Comparison of ENCODE assay signal across 27 mouse cellular contexts in the genomic region with DNA sequence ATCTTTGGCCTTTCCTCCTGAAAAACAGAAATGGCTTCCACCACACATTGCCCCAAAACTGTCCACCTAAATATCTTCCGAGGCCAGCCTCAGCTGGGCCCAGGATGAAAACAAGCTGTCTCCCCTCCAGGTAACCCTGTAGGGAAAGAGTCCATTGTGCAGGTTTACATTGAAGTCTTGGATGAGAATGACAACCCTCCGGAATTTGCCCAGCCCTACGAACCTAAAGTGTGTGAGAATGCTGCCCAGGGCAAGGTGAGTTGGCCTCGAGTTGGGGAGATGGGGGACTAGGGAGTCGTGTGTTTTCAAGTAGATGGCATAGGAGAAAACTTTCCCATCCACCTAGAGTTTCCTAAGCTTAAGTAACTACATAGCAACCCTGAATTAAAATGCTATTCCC. TPM values are rescaled to one million over a fixed set of nuclear protein-coding genes. Genes with fewer than 3 reads are reported as not detected.
DNase-seq lines count a peak whose midpoint lies in the region; ATAC-seq and TF ChIP-seq lines count a peak whose summit lies in the region.
"Had no signal": no experiment of that assay in that cellular context is flagged by ENCODE, and none has a peak within 500 bp of the region (broad histone marks: within the 10 kb centered on the region; RNA-seq: fewer than 3 reads in every experiment).

No protein-coding gene starts in this region.

- H3K4me1 ChIP-seq in intestine, embryonic 14.5 days (replicated peaks; ENCODE audit: control insufficient read depth, insufficient read depth, low read length) = no peaks in the 10 kb centered on the region
- H3K4me1 ChIP-seq in intestine, postnatal 0 days (replicated peaks; ENCODE audit: control insufficient read depth, insufficient read depth, low read length) = no peaks in the 10 kb centered on the region
- H3K4me1 ChIP-seq in embryonic facial prominence, embryonic 10.5 days = no peaks in the 10 kb centered on the region
- H3K4me1 ChIP-seq: embryonic facial prominence, embryonic 13.5 days; embryonic facial prominence, embryonic 15.5 days; forebrain, embryonic 10.5 days; forebrain, embryonic 12.5 days had no signal

- peak; percentile 16 for DNase-seq in heart, adult 11 months
- DNase-seq in heart, adult 8-10 months (ENCODE audit: low spot score) = no peak
- peak; percentile 20 for DNase-seq in intestine, embryonic 14.5 days (ENCODE audit: low spot score)
- peak; percentile 3 for DNase-seq in embryonic facial prominence, embryonic 10.5 days (ENCODE audit: low spot score)
- no peak for DNase-seq in urinary bladder, adult 18-20 months (ENCODE audit: low spot score in 2 of 2)
- DNase-seq: adrenal gland, adult 8-10 months; adrenal gland, postnatal 14 days; adrenal gland, postnatal 36 days; B cell, adult 2 months; cerebellum, adult 11-12 months; cerebellum, adult 2 months; cerebellum, adult 9-10 months; cerebellum, postnatal 10 days; cerebellum, postnatal 25 days had no signal

- H3K9ac ChIP-seq in intestine, embryonic 14.5 days (ENCODE audit: low read length) = no peak overlapping the region
- no peak overlapping the region for H3K9ac ChIP-seq in intestine, postnatal 0 days (ENCODE audit: low read depth, low read length)
- H3K9ac ChIP-seq: embryonic facial prominence, embryonic 13.5 days; embryonic facial prominence, embryonic 15.5 days; forebrain, embryonic 12.5 days had no signal

- no peaks in the 10 kb centered on the region for H3K9me3 ChIP-seq in intestine, embryonic 14.5 days (ENCODE audit: control insufficient read depth, low read length)
- no peaks in the 10 kb centered on the region for H3K9me3 ChIP-seq in intestine, postnatal 0 days (ENCODE audit: control insufficient read depth)
- no peaks in the 10 kb centered on the region for H3K9me3 ChIP-seq in embryonic facial prominence, embryonic 10.5 days
- H3K9me3 ChIP-seq: embryonic facial prominence, embryonic 13.5 days; embryonic facial prominence, embryonic 15.5 days; forebrain, embryonic 10.5 days; forebrain, embryonic 12.5 days had no signal

- 88% methylated on average over 5 of the region's 5 CpGs for WGBS in intestine, embryonic 14.5 days
- WGBS in intestine, postnatal 0 days = 76% methylated on average over 5 of the region's 5 CpGs
- 83% methylated on average over 5 of the region's 5 CpGs for WGBS in embryonic facial prominence, embryonic 10.5 days

- no peak for ATAC-seq in intestine, embryonic 14.5 days (replicated peaks; ENCODE audit: low FRiP score, low TSS enrichment, low read depth)
- ATAC-seq in intestine, postnatal 0 days = no peak
- ATAC-seq: activated CD4-positive, CD25-positive, alpha-beta regulatory T cell, adult 4 months; CD4-positive, CD25-positive, alpha-beta regulatory T cell, adult 4 months; forebrain, embryonic 14.5 days; forebrain, embryonic 16.5 days; Patski had no signal

- no peaks in the 10 kb centered on the region for H3K36me3 ChIP-seq in intestine, embryonic 14.5 days (ENCODE audit: control insufficient read depth, insufficient read depth, low read length)
- H3K36me3 ChIP-seq in intestine, postnatal 0 days (ENCODE audit: control insufficient read depth, insufficient read depth) = no peaks in the 10 kb centered on the region
- H3K36me3 ChIP-seq in embryonic facial prominence, embryonic 10.5 days (replicated peaks) = no peaks in the 10 kb centered on the region
- H3K36me3 ChIP-seq: embryonic facial prominence, embryonic 13.5 days; embryonic facial prominence, embryonic 15.5 days; forebrain, embryonic 10.5 days; forebrain, embryonic 12.5 days; G1E had no signal

- no peak overlapping the region for H3K27ac ChIP-seq in intestine, embryonic 14.5 days (ENCODE audit: low read depth)
- H3K27ac ChIP-seq in intestine, postnatal 0 days (ENCODE audit: low read depth, low read length) = no peak overlapping the region
- H3K27ac ChIP-seq in embryonic facial prominence, embryonic 10.5 days (replicated peaks) = no peak overlapping the region
- H3K27ac ChIP-seq: embryonic facial prominence, embryonic 13.5 days; embryonic facial prominence, embryonic 15.5 days; forebrain, embryonic 10.5 days; forebrain, embryonic 12.5 days had no signal

- no peak overlapping the region for H3K4me3 ChIP-seq in intestine, embryonic 14.5 days (ENCODE audit: low read depth, low read length)
- H3K4me3 ChIP-seq in intestine, postnatal 0 days (ENCODE audit: low read depth, low read length) = no peak overlapping the region
- no peak overlapping the region for H3K4me3 ChIP-seq in embryonic facial prominence, embryonic 10.5 days
- H3K4me3 ChIP-seq: embryonic facial prominence, embryonic 13.5 days; embryonic facial prominence, embryonic 15.5 days; erythroblast, embryonic 14.5 days; forebrain, embryonic 10.5 days; forebrain, embryonic 12.5 days had no signal

- no peak overlapping the region for H3K4me2 ChIP-seq in intestine, embryonic 14.5 days (ENCODE audit: low read length)
- no peak overlapping the region for H3K4me2 ChIP-seq in intestine, postnatal 0 days (replicated peaks; ENCODE audit: low read depth)
- H3K4me2 ChIP-seq: embryonic facial prominence, embryonic 13.5 days; embryonic facial prominence, embryonic 15.5 days; forebrain, embryonic 12.5 days had no signal

- H3K27me3 ChIP-seq in intestine, embryonic 14.5 days (replicated peaks; ENCODE audit: control insufficient read depth, insufficient read depth, low read length) = no peaks in the 10 kb centered on the region
- H3K27me3 ChIP-seq in intestine, postnatal 0 days (replicated peaks; ENCODE audit: control insufficient read depth, insufficient read depth, low read length) = no peaks in the 10 kb centered on the region
- no peaks in the 10 kb centered on the region for H3K27me3 ChIP-seq in embryonic facial prominence, embryonic 10.5 days (replicated peaks; ENCODE audit: low read depth, poor library complexity, severe bottlenecking)
- H3K27me3 ChIP-seq: CH12.LX; embryonic facial prominence, embryonic 13.5 days; embryonic facial prominence, embryonic 15.5 days; forebrain, embryonic 12.5 days had no signal

- TF ChIP-seq CTCF in intestine, postnatal 0 days (IDR thresholded peaks at IDR 0.05; ENCODE audit: low read depth) = no peak

RNA-seq across cellular contexts. Expression of gene Bean1, which starts 32.6 kb away (rescaled TPM):
- 1 to 10 TPM in 3 of 4 experiments, under 1 TPM in 1; 0.59 to 2.0 (median 1.3) TPM for total RNA-seq in heart, adult 8-10 months (2022)
- 2.3 and 2.4 TPM in 2 replicates for polyA plus RNA-seq in intestine, embryonic 14.5 days (2014; fragmentation: Nextera tagmentation; extraction: Ambion mirVana)
- 0.85 TPM in 2 replicates for polyA plus RNA-seq in intestine, postnatal 0 days (2015; fragmentation: Nextera tagmentation; extraction: Ambion mirVana)
- 0.20 TPM in 2 replicates for polyA plus RNA-seq in embryonic facial prominence, embryonic 10.5 days (2016; fragmentation: Nextera tagmentation; extraction: Ambion mirVana)
- total RNA-seq: CH12.LX, G1E had no signal
- polyA plus RNA-seq: activated CD4-positive, CD25-positive, alpha-beta regulatory T cell, adult 4 months; CD4-positive, CD25-positive, alpha-beta regulatory T cell, adult 4 months; erythroblast, embryonic 14.5 days; G1E; Patski had no signal

RNA-seq across cellular contexts. Expression of gene Cdh5, which starts 36.2 kb away (rescaled TPM):
- 100 to 1,000 TPM in 3 of 4 experiments, 10 to 100 TPM in 1; 92.8 to 120 (median 112) TPM for total RNA-seq in heart, adult 8-10 months (2022)
- polyA plus RNA-seq in intestine, embryonic 14.5 days (2014; fragmentation: Nextera tagmentation; extraction: Ambion mirVana) = 26.6 and 28.3 TPM in 2 replicates
- polyA plus RNA-seq in intestine, postnatal 0 days (2015; fragmentation: Nextera tagmentation; extraction: Ambion mirVana) = 12.1 and 12.4 TPM in 2 replicates
- 15.4 and 15.6 TPM in 2 replicates for polyA plus RNA-seq in embryonic facial prominence, embryonic 10.5 days (2016; fragmentation: Nextera tagmentation; extraction: Ambion mirVana)
- polyA plus RNA-seq: CD4-positive, CD25-positive, alpha-beta regulatory T cell, adult 4 months; G1E; Patski had no signal

Comparison
In these comparisons a context has a peak if more than half of its experiments do, and no peak if none do; other contexts are left out.
1. DNase-seq: peak in heart, adult 11 months (single experiment), intestine, embryonic 14.5 days (single experiment) and embryonic facial prominence, embryonic 10.5 days (single experiment); none in heart, adult 8-10 months (single experiment) and urinary bladder, adult 18-20 months (0 of 2).